Mouse (Mus musculus) gastrocnemius, postnatal 25 days (tissue): ENCODE data around the gene Ergic2. TPM values are rescaled to one million over a fixed set of nuclear protein-coding genes. Genes with fewer than 3 reads are reported as not detected.

Experiments used
- DNase-seq: peaks from one replicate; pipeline ENCODE4 v3.0.0; 2022
- long read RNA-seq, 2 experiments: library from polyadenylated mRNA; stranded (forward); transcript quantifications; one replicate each; pipeline ENCODE4 v2.0.0; 2021
- total RNA-seq, 2 experiments: library from RNA; stranded (reverse); gene quantifications; 1 replicate in 1 of 2; 2 replicates in 1 of 2; pipeline ENCODE4 v1.2.3; 2021

Ergic2 gene
- 10 to 100 TPM; 58.6 to 66.8 TPM for total RNA-seq
- long read RNA-seq, experiment 1, full-length matches to known transcripts, result 73 of 90 reads
- long read RNA-seq, experiment 1, partial matches to known transcripts, result 4 of 90 reads
- long read RNA-seq, experiment 1, other reads (novel, unspliced or antisense), result 13 of 90 reads
- long read RNA-seq, experiment 2, full-length matches to known transcripts, result 97 of 116 reads
- long read RNA-seq, experiment 2, partial matches to known transcripts, result 3 of 116 reads
- long read RNA-seq, experiment 2, other reads (novel, unspliced or antisense), result 16 of 116 reads

DNA sequence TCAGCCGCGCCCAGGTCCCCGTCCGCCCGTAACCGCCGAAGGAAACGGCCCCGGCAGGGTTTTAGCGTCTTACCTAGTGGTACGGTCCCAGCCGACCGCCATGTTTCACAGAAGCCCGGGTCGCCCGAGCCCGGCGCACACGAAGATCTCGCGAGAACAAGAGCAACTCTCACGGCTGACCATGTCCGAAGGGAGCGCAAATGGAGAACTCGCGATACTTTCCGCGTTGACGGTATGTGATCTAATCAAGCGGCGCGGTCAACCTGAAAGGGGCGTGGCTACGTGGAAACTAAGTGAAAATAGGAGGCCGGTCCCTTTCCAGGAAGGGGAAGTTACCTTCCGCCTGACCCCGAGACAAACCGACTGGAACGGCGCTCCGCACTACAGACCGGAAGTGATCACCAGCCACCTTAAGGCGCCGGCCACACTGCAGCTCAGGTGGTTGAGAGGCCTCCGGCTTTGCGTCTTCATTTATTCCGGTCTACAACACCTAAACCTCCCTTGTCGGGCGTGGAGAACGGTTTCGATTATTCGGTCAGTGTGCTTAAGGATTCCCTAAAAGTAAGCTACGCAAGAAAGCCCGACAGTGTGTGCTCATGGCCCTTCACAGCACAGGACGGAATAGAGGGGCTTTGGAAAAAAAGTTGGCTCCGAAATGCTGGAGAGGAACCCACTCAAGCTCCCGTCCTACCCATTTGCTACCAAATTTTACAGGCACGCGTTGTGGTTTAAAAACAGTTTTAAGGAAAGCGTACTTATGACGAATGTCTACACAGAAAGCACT lies at the start of gene Ergic2:
Gene Ergic2, minus strand, starts transcription at position 478 of the 784 bp plus-strand sequence.
- DNase-seq, result peak; percentile 96

DNA sequence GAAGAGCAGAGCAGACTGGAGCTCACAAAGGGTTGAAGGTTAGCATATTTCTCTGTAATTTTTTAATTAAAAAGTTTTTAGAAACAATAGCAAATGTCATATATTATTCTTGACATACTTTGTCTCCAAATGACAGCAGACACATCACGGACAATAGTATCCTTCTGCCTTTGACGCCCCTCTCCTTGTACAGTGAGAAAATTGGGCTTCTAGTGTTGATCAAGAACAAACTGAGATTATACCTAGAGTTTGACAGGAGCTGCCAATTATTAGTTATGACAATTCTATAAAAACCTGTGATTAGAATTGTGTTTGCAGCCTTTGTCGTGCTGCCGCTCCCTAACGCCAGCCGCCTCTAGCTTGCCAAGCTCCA lies 48.5 kb upstream of the Ergic2 start:
- DNase-seq, result no peak

DNA sequence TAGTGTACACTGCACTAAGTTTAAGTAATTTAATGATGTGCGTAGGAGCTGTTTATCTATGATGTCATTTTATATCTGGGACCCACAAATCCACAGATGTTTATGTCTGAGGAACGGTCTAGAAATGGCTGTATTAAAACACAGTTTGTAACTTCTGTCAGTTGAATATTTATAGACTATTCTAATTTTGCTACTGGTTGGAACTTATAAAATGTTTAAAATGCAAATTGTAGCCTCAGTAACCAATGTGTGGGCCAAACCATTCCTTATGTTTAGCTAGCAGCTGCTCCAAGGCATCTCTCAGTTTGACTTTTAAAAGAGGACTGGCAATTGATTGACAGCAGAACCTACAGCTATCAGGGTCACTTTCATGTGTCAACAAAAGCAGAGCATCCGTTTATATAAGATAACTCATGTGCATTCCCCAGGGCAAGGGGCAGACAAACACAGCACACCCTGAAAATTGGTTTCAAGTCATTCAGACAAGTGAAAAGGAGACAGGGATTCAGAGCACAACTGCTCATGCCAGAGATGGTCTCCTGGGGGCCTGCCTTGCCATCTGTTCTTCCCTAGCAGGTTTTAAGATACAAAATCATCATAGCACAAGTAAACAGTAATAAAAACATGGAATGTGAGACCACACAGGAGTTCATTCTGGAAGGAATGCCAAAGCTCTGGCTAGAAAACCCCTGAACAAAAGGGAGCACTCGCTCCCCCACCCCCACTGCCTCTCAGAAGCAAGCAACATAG lies 48.0 kb upstream of the Ergic2 start:
- peak; percentile 43 for DNase-seq

DNA sequence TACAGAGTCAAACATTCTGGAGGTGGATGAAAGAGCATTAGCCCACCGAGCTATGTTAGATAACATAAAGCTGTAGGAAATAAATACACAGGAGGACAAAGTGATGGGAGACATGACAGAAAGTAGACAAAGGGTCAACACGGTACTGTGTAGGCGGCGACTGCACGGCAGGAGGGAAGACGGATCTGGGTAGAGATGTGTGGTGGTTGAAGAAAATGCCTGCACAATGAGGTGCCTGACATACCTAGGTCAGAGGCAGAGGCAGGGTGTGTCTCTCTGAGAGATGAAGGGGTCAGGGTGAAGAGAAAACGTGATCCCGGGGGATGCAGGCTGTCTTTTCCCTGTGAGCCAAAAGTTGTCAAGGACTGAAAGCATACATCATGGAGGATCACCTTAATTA lies 46.9 kb upstream of the Ergic2 start:
- no peak for DNase-seq

DNA sequence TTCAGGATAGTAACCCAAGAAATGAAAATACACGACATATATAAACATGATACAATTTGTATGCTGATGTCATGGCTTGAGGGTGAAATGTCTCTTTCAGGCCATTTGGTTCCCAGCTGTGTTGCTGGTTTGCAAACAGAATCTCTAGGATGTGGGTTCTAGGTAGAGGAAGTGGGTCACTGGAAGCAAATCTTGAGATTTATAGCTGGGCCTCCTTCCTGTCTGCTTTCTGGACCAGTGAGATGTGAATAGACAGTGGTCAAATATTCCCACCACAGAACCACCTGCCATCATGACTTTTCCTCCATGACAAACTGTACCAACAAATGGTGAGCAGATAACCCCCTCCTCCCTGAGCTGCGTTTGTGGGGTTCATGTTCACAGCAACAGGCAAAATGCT lies 45.6 kb upstream of the Ergic2 start:
- no peak for DNase-seq

DNA sequence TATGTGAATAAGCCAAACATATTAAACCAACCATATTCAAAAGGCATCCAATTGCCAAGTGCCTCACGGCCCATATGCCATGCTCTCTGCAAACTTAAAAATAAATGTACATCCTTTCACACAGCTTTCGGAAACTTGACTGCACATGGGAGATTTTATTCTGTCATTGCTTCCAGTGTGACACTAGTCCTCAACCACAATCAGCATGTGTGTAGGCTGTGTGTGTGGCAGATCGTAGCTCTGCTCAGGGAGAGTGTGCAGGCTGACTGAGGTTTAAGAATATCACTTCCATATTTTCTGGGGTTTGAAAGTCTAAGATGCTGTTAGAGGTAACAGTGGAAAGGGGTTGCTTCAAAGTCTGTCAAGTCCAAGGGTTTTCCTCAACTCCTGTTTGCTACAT lies 43.9 kb upstream of the Ergic2 start:
- no peak for DNase-seq

DNA sequence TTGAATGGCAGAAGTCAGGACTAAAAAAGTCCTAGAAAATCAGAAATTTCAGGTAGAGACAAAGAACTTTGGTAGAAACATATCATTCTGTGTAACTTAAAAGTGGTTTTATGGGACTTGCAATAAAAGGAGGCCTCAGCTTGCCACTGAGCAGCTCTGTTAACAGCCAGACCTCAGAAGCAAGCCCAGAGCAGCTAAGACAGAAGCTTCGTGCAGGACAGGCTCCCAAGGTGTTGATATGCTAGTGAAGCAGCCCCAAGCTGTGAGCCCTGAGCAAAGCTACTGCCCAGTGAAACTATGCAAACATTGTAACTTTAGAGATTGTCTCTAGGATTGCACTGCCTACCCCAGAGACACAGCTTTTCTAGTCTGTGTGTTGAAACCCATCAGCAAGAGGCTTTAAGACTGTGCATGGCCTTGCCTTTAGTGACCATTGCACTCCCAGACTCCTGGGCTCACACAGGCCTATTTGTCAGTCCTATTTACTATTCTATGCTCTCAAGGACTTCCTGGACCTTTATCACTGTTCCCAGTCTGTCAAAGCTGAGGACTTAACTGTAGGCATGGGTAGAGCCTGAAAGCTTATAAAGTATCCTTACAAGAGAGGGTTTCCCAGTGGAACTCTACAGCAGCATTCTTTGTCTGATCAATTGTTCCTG lies 43.4 kb upstream of the Ergic2 start:
- no peak for DNase-seq

DNA sequence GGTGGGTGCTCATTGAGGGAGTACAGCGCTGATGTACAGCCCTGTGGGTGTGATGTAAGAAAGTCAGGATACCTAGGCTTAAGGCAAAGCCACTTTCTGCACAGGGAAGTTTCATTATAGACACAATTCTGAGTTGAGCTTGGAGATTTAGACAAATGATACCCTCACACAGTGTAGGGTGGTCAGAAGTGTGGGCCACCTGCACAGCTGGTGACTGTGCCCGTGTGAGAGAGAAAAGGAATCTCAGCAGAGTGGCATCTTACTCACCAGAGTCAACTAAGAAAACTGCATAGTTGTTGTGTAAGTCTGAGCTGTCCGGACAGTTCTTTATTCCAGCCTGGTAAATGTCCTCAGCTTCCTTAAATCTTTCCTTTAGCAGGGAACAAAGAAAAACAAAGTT lies 37.0 kb upstream of the Ergic2 start:
- DNase-seq, result no peak

DNA sequence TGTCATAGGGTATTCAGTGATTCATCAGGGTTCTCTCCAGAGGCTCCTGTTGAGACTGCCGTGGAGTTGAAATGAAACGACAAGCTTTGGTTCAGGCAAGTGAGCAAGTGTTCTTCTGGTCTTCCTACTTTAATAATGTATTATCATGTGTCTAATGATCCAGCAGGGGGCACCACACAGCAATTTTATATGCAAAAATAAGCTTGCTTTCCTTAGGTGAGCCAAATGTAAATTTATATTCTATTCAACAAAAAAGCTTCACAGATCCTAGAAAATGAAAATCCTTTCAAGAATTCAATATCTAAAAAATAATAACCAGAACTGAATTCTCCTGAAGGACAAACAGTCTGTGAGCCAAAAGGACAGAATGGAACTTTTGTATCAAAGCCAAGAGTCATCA lies 36.5 kb upstream of the Ergic2 start:
- no peak for DNase-seq

DNA sequence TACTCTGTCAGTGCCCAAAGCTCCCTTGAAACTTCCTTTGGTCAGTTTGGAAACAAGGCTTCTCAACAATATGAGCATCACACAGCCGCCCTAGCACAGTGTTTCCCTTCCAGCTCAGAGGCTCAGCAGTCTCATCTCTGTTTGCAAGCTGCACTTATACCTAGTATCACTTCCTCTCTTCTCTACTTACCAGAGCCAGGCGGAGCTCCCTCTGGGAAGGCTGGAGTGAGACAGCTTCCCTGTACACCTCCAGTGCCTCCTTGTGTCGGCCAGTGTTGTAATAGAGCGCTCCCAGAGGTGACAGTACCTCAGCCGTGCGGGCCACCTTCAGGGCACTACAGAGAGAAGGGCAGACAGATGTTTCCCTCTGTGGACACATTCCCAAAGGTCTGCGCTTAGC lies 34.4 kb upstream of the Ergic2 start:
- no peak for DNase-seq

DNA sequence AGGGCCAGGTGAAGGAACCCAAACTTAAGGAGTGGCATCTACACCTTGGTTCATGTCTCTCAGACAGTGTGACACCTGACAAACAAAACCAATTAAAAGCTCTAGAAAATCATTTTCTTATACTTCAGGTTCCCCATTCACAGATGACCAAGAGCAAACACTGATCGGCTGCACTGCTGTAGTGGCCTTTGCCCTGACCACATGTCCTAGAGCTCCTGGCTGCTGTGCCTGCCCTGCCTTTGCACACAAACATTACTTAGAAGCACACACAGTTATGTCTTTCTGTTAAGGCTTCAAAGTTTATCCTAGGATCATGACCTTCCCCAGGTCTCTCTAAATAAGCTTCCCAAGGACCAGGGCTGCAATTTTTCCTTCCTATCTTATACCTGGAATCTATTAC lies 32.7 kb upstream of the Ergic2 start:
- DNase-seq, result no peak

DNA sequence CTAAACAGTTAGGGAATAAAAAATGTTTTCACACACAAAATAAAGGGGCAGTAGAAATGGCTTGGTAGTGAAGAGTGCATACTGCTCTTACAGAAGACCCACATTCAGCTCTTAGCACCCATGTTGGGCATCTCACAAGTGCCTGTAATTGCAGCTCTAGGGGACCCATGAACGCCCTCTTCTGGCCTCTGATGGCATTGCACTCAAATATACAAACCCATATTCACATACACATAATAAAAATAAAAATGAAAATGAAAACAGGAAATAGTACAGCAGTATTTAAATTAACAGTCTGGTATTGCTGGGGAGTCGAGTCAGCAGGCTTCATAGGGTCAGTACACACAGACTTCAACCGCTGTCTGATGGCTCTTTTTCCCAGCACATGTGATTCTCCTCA lies 30.1 kb upstream of the Ergic2 start:
- DNase-seq, result no peak

DNA sequence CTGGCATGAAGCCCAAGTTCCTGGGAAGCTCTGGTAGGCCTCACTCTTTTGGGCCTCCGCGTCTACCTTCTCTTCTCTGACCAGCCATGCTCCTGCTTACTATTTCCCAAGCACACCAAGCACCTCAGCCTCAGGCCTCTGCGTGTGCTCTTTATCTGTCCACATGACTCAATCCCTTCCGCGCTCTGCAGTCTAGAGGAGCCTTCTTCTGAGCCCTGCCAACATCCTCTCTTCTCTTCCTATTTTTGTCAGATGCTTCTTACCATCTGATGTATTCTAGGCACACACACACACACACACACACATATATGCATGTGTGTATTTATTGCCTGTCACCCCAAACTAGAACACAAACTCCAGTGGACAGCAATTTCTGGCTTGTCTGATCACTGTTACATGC lies 29.5 kb upstream of the Ergic2 start:
- DNase-seq, result no peak

DNA sequence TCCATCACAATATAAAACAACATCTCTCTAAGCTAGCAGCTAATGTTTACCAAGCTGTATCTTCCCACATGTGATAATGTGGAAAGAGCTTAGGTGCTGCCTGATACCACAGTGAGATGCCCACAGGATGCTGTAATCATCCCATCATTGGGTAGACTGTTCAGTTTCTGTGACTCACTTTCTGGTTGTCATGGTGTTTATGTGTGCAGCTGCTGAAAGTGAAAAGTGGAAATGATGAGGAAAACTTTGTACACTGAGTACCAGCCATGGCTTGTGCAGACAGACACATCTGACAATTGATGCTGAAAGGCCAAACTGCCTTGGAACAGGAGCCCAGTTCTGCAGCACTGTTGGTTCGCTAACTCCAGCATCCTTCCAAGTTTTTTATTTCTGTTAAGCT lies 27.1 kb upstream of the Ergic2 start:
- DNase-seq, result no peak

DNA sequence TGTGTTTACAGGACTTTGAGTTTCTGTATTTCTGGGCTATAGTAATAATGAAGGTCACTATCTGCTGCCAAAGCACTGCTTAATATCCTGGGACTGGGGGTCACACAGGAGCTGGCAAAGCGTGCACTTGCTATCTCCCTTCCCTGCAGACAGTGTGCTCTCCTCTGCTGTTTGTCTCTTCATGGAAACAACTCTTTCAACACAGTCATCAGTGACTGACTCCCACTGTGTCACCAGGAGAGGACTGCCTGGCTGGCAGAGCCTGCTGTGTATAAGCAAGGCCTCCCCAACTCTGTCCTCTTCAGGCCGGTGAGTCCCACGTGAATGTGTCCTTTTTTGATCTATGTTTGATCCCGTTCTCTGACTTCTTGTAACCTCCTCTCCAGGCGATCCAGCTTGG lies 25.3 kb upstream of the Ergic2 start:
- DNase-seq, result no peak

DNA sequence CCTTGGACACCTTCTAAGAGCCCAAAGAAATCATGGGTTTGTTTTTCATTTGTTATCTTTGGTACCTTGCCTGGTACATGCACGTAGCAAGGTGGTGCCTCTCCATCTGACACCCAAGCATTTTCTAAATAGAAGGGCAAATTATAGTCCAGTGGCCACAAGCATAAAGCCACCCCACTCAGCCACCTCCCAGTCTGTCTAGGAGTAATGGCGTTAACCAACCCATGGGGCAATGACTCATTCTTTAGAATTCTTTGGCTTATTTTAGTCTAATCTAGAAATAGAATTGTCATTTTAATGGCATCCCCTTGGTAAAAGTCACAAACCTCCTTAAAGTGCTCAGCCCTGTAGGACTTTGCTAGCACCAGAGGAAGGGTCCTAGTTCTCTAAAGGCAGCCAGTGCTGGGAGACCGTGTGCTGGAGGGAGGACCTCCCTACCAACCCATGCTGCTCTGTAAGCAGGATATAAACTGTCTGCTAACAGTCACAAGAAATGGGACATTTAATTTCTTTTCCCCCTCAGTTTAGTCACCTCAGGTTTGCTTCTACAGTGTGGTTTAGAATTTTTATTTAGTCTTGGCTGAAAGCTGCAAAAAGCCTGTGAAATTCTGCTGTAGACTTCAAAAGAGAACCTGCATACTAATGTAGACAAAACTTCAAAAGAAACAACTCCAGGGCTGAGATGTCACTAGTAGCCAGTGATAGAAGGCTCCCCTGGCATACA lies 22.1 kb upstream of the Ergic2 start:
- DNase-seq, result no peak

DNA sequence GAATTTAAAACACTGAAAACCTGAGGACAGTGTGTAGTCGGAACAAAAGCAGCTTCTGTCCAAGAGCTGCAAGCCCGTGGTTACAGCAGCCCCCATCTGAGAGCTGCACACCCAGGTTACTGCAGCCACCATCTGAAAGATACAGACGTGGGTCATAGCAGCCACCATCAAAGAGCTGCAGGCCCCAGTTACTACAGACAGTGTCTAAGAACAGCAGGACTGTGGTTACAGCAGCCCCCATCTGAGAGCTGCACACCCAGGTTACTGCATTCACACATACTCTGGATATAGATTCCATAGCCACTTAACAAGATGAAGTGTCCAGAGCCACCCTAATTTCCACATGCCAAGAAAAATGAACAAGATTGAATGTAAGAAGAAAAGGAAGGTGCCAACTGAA lies 15.4 kb upstream of the Ergic2 start:
- no peak for DNase-seq

DNA sequence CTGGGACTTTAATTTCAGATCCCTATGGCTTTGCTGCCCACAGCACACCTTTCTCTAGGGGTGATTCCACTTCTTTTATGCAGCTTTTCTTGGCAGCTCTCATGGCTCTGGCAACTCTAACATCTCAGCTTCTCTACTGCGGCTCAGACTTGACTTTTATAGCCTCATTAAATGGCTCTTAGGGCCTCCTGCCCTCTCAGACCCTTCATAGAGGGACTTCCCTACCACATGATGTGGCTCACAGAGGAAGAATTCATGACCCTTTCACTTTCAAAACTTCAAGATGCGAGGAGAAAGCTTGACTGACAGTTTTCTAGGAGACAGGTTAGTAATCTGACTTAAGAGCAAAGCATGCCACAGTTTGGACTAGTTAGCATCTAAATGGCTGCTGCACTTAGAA lies 10.5 kb upstream of the Ergic2 start:
- no peak for DNase-seq

DNA sequence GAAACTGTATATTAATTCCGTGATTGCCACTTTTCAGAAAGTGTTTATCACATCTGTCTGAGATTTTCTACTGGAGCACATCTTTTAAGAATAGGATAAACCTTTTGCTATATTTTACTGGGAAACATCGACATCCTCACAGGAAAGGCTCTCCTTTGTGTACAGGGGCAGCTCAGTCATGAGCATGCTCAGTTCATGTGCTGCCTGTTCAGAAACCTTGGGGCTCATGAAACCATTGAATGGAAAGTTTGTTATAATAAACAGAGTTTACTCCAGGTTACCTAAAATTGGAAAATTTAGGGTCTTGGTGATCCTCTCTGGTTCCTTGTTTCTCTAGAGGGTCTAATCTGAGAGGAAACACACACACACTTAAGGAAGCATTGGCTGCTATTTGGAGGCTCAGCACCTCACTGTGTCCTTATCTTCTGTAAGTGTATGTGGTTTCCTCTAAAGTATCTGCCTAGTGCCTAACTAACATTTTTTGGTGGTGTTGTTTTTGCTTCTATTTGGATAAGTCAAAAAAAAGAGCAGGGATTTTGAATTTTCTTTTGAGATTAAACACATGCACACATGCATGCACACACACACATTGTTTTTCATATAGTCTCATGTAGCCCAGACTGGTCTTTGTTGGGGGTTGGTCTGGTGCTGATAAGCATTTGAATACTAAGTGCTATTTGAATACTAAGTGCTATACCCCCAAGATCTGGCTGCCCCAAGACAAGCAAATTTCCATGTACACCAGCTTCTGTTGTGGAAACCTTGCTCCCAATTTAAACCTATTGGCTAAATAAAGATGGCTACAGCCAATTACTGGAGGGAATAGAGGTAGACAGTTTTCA lies 6.3 kb upstream of the Ergic2 start:
- no peak for DNase-seq

DNA sequence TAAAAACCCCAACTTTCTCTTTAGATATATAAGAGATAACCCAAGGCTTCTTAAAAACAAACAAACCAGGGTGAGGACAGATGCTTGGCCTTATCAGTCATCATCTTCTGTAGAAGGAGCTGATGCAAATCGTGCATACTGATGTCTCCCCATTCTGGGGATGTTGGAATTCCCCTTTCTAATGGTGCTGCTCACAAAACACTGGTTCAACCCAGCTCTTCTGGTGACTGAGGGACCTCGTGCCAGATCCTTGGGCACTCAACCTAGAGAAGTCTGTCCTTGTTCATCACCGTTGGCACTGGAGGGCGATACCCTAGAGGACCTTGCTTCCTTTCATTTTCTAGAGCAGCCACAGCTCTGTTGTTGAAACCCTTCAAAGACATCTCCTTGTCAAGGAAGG lies 4.6 kb upstream of the Ergic2 start:
- no peak for DNase-seq

DNA sequence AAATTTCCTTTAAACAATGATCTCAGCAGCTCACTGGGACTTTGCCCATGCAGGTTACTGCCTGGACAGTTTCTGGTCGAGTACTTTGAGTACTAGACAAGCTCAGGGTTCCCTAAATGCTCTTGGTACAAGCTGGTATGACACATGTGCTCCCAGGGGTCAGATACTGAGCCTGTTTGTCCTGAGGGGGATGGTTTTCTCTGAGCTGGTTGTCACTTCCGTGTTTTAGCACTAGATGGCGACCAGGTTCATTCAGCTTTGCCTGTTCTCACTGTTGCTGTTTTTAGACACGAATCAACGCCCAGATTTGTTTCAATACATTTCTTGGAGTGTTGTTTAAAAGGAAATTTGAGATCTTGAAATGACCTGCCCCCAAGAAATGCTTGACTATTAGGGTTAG lies 2.6 kb upstream of the Ergic2 start:
- DNase-seq, result peak; percentile 8
